Mouse (Mus musculus) kidney, adult 2 months (tissue): ENCODE results near the gene Upk3b. TPM values are rescaled to one million over a fixed set of nuclear protein-coding genes. Genes with fewer than 3 reads are reported as not detected.

Experiments
- DNase-seq: peaks from one replicate; pipeline ENCODE4 v3.0.0; 2021
- H3K27ac ChIP-seq: fragments of 200-500 bp; 2 replicates; pipeline ENCODE4 v1.5.1; 2012; ENCODE audit warnings: low read depth, low read length, control low read depth, inconsistent platforms; ENCODE audit not compliant: insufficient read depth
- H3K27me3 ChIP-seq: fragments of 200-500 bp; replicated peaks from 2 replicates; pipeline ENCODE4 v1.6.1; 2012; ENCODE audit warnings: mild to moderate bottlenecking, moderate library complexity, low read length, inconsistent platforms; ENCODE audit not compliant: control insufficient read depth, insufficient read depth
- H3K36me3 ChIP-seq: fragments of 200-500 bp; 2 replicates; pipeline ENCODE4 v1.6.1; 2012; ENCODE audit warnings: mild to moderate bottlenecking, moderate library complexity, low read length, inconsistent platforms; ENCODE audit not compliant: control insufficient read depth, insufficient read depth
- H3K4me1 ChIP-seq: fragments of 200-500 bp; 2 replicates; pipeline ENCODE4 v1.6.1; 2011; ENCODE audit warnings: low read length; ENCODE audit not compliant: control insufficient read depth, insufficient read depth
- H3K4me3 ChIP-seq: fragments of 200-500 bp; 2 replicates; pipeline ENCODE4 v1.5.1; 2011; ENCODE audit warnings: mild to moderate bottlenecking, low read depth, low read length, control low read depth; ENCODE audit not compliant: insufficient read depth
- CTCF ChIP-seq: fragments of 200-500 bp; conservative IDR thresholded peaks from 2 replicates; pipeline ENCODE4 v1.5.1; 2011; ENCODE audit warnings: low read depth, mild to moderate bottlenecking, control low read depth, low read length, moderate library complexity, mixed read lengths; ENCODE audit not compliant: insufficient read depth, insufficient read length
- POLR2A ChIP-seq: fragments of 200-500 bp; IDR thresholded peaks from one replicate; pipeline ENCODE4 v1.6.1; 2011; ENCODE audit warnings: low read depth, low read length, control low read depth
- WGBS: fragments of 180-500 bp; shearing (Covaris S2); methylation state at CpG from one replicate; pipeline ENCODE4 v1.1.7; 2018; 5-methylcytosine and 5-hydroxymethylcytosine counted together
- polyA plus RNA-seq: library from polyadenylated mRNA; depleted of rRNA; stranded (reverse); fragments of >200 nt; gene quantifications from 2 replicates; pipeline ENCODE4 v1.2.3, GENCODE M21; 2012

Gene Upk3b
- polyA plus RNA-seq, 1 experiment = 7.7 TPM

DNA sequence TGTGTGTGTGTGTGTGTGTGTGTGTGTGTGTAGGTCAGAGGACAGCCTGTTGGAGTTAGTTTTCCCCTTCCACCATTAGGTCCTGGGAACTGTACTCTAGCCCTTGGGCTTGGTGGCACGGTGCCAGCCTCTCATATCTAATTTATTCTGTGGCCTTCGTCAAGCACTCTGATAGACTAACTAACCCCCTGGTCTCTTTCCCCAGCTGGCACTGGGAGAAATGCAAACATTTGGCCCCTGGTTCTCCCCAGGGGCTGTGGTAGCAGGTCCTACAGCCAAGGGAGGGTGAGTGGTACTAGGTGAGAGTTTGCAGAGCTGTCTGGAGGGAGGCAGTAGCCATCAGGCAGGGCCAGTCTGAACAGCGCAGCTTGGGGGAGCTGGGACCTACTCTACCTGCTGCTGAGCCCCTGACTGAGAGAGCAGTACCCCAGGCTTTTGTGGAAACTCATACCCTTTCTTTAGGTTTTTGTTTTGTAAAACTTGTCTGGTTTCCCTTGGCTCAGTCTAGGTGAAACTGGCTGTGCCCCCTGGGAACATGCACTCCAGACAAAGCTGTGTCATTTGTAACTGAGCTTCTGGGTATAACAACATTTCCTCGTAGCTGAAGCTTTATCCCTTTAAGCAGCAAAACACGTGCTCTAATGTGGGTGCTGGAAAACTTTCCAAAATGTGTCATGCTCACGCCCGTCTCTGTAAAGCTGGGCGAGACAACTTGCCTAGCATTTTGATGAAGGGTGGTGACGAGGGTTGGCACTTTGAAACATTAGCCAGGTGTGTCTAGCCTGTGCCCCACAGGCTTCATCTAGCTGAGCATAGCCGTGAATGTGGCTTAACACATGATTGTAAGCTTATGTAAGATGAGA is 22.1 kb upstream of the Upk3b start:
- Histone ChIP-seq H3K4me3 (no peak overlapping the region), H3K4me1 (0 out of 2 replicates have a peak, but pooled peaks cover 2% of the 10 kb centered on the region), H3K36me3 (no peaks in the 10 kb centered on the region; the same call in 1 of the 2 replicates), H3K27me3 (no peaks in the 10 kb centered on the region), H3K27ac (peak overlapping the region; percentile 77)
- TF ChIP-seq CTCF = no peak
- no peak for TF ChIP-seq POLR2A
- WGBS = 53% methylated on average over 10 of the region's 10 CpGs
- peak; percentile 75 for DNase-seq

- no peaks in the 10 kb centered on the region for H3K27me3 ChIP-seq
- WGBS = 86% methylated on average over 6 of the region's 6 CpGs
- TF ChIP-seq CTCF (no peak), POLR2A (no peak)
- DNase-seq = no peak
- H3K4me1 ChIP-seq = 0 out of 2 replicates have a peak, but pooled peaks cover 2% of the 10 kb centered on the region
- H3K27ac ChIP-seq = no peak overlapping the region
- H3K4me3 ChIP-seq = no peak overlapping the region
- H3K36me3 ChIP-seq = no peaks in the 10 kb centered on the region; the same call in 1 of the 2 replicates
Observed at GRCm38 (mm10) chr5:136017262-136017661, 21.0 kb upstream of the Upk3b start.

DNA sequence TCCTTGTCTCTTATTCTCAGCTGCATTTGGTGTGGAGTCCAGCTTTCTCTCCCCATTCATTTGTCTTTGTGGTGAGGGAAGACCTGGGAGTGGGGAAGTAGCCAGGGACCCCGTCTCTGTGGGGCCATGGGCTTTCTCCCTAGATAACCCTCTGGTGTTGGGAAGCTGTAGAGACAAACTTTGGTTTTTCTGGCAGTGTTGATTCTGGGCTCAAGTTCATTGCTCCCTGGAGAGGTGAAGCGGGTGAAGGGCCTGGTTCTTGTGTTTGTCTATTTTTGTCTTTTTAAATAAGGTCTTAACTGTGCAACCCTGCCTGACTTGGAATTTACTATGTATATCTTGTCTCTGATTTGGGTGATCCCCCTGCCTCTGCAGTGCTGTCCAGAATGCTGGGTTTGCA is 19.6 kb upstream of the Upk3b start:
- Histone ChIP-seq H3K36me3 (no peaks in the 10 kb centered on the region), H3K27ac (no peak overlapping the region), H3K4me1 (0 out of 2 replicates have a peak, but pooled peaks cover 2% of the 10 kb centered on the region), H3K4me3 (no peak overlapping the region), H3K27me3 (no peaks in the 10 kb centered on the region)
- no peak for DNase-seq
- WGBS = 79% methylated on average over 2 of the region's 2 CpGs
- TF ChIP-seq POLR2A (no peak), CTCF (no peak)

DNA sequence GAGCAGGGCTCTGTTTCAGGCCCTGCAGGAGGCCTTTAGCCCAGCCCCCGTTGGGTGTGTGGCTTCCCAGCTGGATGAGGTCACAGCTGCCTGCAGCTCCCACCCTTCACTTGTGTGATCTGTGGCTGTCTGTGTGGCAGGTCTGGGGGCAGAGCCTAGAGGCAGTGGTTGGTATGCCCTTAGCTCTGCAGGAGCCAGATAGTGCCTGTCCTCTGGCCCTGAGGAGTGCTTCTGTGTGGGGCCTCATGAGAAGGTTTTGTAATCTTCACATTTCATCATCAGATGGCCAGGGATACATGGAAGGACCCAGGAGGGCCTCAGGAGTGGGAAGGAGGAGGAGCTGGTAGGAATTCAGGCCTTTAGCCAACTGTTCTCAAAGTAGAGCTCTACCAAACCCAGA is 18.4 kb upstream of the Upk3b start:
- H3K27me3 ChIP-seq = no peaks in the 10 kb centered on the region
- no peak for DNase-seq
- no peak overlapping the region for H3K27ac ChIP-seq
- H3K4me3 ChIP-seq = no peak overlapping the region
- TF ChIP-seq CTCF = no peak
- TF ChIP-seq POLR2A = no peak
- H3K4me1 ChIP-seq = 0 out of 2 replicates have a peak, but pooled peaks cover 2% of the 10 kb centered on the region
- H3K36me3 ChIP-seq = no peaks in the 10 kb centered on the region
- WGBS = 29% methylated on average over 1 of the region's 1 CpGs

DNA sequence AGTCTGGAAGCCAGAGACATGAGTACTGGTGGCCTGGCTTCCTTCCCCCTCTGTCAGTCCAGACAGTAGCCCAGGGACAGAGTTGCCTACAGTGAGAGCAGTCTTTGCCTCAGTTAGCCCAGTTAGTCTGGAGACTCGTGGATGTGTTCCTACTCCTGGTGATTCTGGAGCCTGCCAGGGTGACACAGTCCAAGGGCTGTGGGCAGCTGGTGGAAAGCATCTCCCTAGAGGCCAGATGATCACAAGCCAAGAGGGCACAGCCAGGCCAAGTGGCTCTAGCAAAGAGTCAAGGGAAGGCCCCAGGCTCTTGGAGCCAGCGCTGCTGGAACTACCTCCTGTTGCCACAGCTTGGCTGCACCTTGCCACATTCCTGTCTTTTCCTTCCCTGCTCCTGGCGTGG is 12.6 kb upstream of the Upk3b start:
- Histone ChIP-seq H3K36me3 (no peaks in the 10 kb centered on the region), H3K4me1 (no peaks in the 10 kb centered on the region), H3K27me3 (no peaks in the 10 kb centered on the region), H3K27ac (no peak overlapping the region), H3K4me3 (no peak overlapping the region)
- 77% methylated on average over 3 of the region's 3 CpGs for WGBS
- no peak for DNase-seq
- TF ChIP-seq POLR2A = no peak
- TF ChIP-seq CTCF = no peak

- DNase-seq = no peak
- no peak overlapping the region for H3K4me3 ChIP-seq
- no peak for TF ChIP-seq CTCF
- TF ChIP-seq POLR2A = no peak
- H3K27ac ChIP-seq = no peak overlapping the region
- H3K27me3 ChIP-seq = no peaks in the 10 kb centered on the region
- no peaks in the 10 kb centered on the region for H3K4me1 ChIP-seq
- H3K36me3 ChIP-seq = no peaks in the 10 kb centered on the region
- WGBS = 76% methylated on average over 9 of the region's 9 CpGs
Observed at GRCm38 (mm10) chr5:136026859-136027258, 11.4 kb upstream of the Upk3b start.

DNA sequence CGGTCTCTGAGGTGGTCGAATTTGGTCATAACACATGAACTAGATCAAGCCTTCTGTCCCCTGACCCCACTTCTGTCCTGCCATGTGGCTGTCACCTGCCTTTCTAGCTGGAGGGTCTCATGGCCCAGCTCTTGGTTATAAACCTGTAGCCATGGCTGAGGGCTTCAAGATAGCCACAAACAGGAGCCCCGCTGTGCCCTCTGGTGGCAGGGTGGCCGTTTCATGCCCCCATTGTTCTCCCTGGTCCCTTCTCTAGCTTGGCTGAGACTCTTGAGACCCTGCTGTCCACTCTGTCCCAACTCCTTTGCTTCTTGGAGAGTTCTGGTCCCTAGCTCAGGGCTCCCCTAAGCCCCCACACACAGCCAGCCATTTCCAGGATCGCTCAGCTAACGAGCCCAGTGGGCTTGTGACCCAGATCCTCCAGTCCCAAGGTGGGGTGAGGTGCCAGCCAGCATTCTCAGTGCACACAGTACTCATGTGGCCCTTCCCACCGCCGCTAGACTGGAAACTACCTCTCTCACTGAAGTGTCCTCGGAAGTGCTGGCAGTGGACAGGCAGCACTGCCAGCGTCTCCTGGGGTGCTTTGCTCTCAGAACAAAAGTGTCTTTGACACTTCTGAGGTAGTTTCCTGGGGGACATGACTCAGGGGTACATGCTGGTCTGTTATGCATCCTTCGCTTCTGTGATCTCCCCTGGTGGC is 10.5 kb upstream of the Upk3b start:
- no peak for DNase-seq
- no peaks in the 10 kb centered on the region for H3K36me3 ChIP-seq

More for the DNA sequence above, 10.5 kb upstream of the Upk3b start:
- no peaks in the 10 kb centered on the region for H3K27me3 ChIP-seq
- no peak for TF ChIP-seq CTCF
- TF ChIP-seq POLR2A = no peak
- 89% methylated on average over 11 of the region's 11 CpGs for WGBS
- H3K27ac ChIP-seq = no peak overlapping the region
- no peak overlapping the region for H3K4me3 ChIP-seq
- no peaks in the 10 kb centered on the region for H3K4me1 ChIP-seq
